22 mouse cellular contexts compared by ENCODE assay signal in genomic region chr14:12350271-12350916, GRCm38 (mm10). TPM values are rescaled to one million over a fixed set of nuclear protein-coding genes. Genes with fewer than 3 reads are reported as not detected.
DNase-seq lines count a peak whose midpoint lies in the region; ATAC-seq and TF ChIP-seq lines count a peak whose summit lies in the region.
"Had no signal": no experiment of that assay in that cellular context is flagged by ENCODE, and none has a peak within 500 bp of the region (broad histone marks: within the 10 kb centered on the region; RNA-seq: fewer than 3 reads in every experiment).

No protein-coding gene starts in this region.

- no peak overlapping the region for H3K27ac ChIP-seq in intestine, embryonic 14.5 days (ENCODE audit: low read depth)
- H3K27ac ChIP-seq in intestine, postnatal 0 days (ENCODE audit: low read depth, low read length) = no peak overlapping the region
- H3K27ac ChIP-seq in forebrain, postnatal 0 days (ENCODE audit: low read depth, low read length) = 0 out of 2 replicates have a peak overlapping the region, but pooled peaks have one; percentile 3
- H3K27ac ChIP-seq: hindbrain, postnatal 0 days had no signal

- H3K9me3 ChIP-seq in intestine, embryonic 14.5 days (ENCODE audit: control insufficient read depth, low read length) = no peaks in the 10 kb centered on the region
- H3K9me3 ChIP-seq in intestine, postnatal 0 days (ENCODE audit: control insufficient read depth) = no peaks in the 10 kb centered on the region
- no peaks in the 10 kb centered on the region for H3K9me3 ChIP-seq in forebrain, postnatal 0 days (ENCODE audit: low read length)
- H3K9me3 ChIP-seq: heart, embryonic 12.5 days had no signal

- no peak overlapping the region for H3K9ac ChIP-seq in intestine, embryonic 14.5 days (ENCODE audit: low read length)
- no peak overlapping the region for H3K9ac ChIP-seq in intestine, postnatal 0 days (ENCODE audit: low read depth, low read length)
- no peak overlapping the region for H3K9ac ChIP-seq in forebrain, postnatal 0 days
- H3K9ac ChIP-seq: heart, embryonic 12.5 days had no signal

- H3K4me1 ChIP-seq in intestine, embryonic 14.5 days (replicated peaks; ENCODE audit: control insufficient read depth, insufficient read depth, low read length) = no peaks in the 10 kb centered on the region; the same call in 1 of the 2 replicates
- H3K4me1 ChIP-seq in intestine, postnatal 0 days (replicated peaks; ENCODE audit: control insufficient read depth, insufficient read depth, low read length) = no peaks in the 10 kb centered on the region
- H3K4me1 ChIP-seq in forebrain, postnatal 0 days (ENCODE audit: insufficient read depth) = no peaks in the 10 kb centered on the region

- no peak for TF ChIP-seq CTCF in intestine, postnatal 0 days (IDR thresholded peaks at IDR 0.05; ENCODE audit: low read depth)
- no peak for TF ChIP-seq CTCF in brain, embryonic 14.5 days (IDR thresholded peaks at IDR 0.05; ENCODE audit: borderline replicate concordance, extremely low read depth, insufficient read depth, insufficient read length)
- TF ChIP-seq CTCF in forebrain, postnatal 0 days (IDR thresholded peaks at IDR 0.05; ENCODE audit: low read depth) = no peak

- H3K36me3 ChIP-seq in intestine, embryonic 14.5 days (ENCODE audit: control insufficient read depth, insufficient read depth, low read length) = no peaks in the 10 kb centered on the region
- no peaks in the 10 kb centered on the region for H3K36me3 ChIP-seq in intestine, postnatal 0 days (ENCODE audit: control insufficient read depth, insufficient read depth)
- H3K36me3 ChIP-seq in forebrain, postnatal 0 days (ENCODE audit: insufficient read depth) = no peaks in the 10 kb centered on the region
- H3K36me3 ChIP-seq: heart, embryonic 12.5 days had no signal

- TF ChIP-seq POLR2A in brain, embryonic 14.5 days (IDR thresholded peaks at IDR 0.05; ENCODE audit: borderline replicate concordance, extremely low read depth, insufficient read depth, insufficient read length, poor library complexity, severe bottlenecking) = no peak

- ATAC-seq in intestine, embryonic 14.5 days (replicated peaks; ENCODE audit: low FRiP score, low TSS enrichment, low read depth) = no peak
- ATAC-seq in intestine, postnatal 0 days = no peak
- ATAC-seq in forebrain, postnatal 0 days = no peak
- ATAC-seq: hindbrain, postnatal 0 days; lung, postnatal 0 days had no signal

- no peak overlapping the region for H3K4me3 ChIP-seq in intestine, embryonic 14.5 days (ENCODE audit: low read depth, low read length)
- no peak overlapping the region for H3K4me3 ChIP-seq in intestine, postnatal 0 days (ENCODE audit: low read depth, low read length)
- H3K4me3 ChIP-seq in forebrain, postnatal 0 days (ENCODE audit: low read depth, low read length) = no peak overlapping the region
- H3K4me3 ChIP-seq: heart, embryonic 12.5 days had no signal

- peak; percentile 56 for DNase-seq in intestine, embryonic 14.5 days (ENCODE audit: low spot score)
- peak; percentile 52 for DNase-seq in brain, embryonic 14.5 days (ENCODE audit: low read depth)
- peak; percentile 34 for DNase-seq in embryo, embryonic 11 days
- DNase-seq in forebrain, postnatal 0 days = peak; percentile 36
- no peak for DNase-seq in T-cell, adult 2 months (ENCODE audit: low spot score)
- no peak for DNase-seq in gastrocnemius, postnatal 25 days
- DNase-seq: adrenal gland, adult 2 months; cerebellum, adult 9-10 months; kidney, adult 18-20 months; kidney, postnatal 10 days; liver; thymus, postnatal 14 days had no signal

- no peak overlapping the region for H3K4me2 ChIP-seq in intestine, embryonic 14.5 days (ENCODE audit: low read length)
- H3K4me2 ChIP-seq in intestine, postnatal 0 days (replicated peaks; ENCODE audit: low read depth) = no peak overlapping the region
- no peak overlapping the region for H3K4me2 ChIP-seq in forebrain, postnatal 0 days (ENCODE audit: low read depth)
- H3K4me2 ChIP-seq: heart, embryonic 12.5 days had no signal

- peaks cover 84% of the 10 kb centered on the region for H3K27me3 ChIP-seq in intestine, embryonic 14.5 days (replicated peaks; ENCODE audit: control insufficient read depth, insufficient read depth, low read length)
- peaks cover 70% of the 10 kb centered on the region for H3K27me3 ChIP-seq in intestine, postnatal 0 days (replicated peaks; ENCODE audit: control insufficient read depth, insufficient read depth, low read length)
- peaks cover 45% of the 10 kb centered on the region for H3K27me3 ChIP-seq in forebrain, postnatal 0 days (ENCODE audit: insufficient read depth, low read length)

- 5% methylated on average over 16 of the region's 16 CpGs for WGBS in intestine, embryonic 14.5 days
- 7% methylated on average over 16 of the region's 16 CpGs for WGBS in intestine, postnatal 0 days
- WGBS in forebrain, postnatal 0 days = 40% methylated on average over 16 of the region's 16 CpGs

RNA-seq across cellular contexts. Expression of gene Fezf2, which starts 2.4 kb away (rescaled TPM):
- polyA plus RNA-seq in intestine, embryonic 14.5 days (2014; fragmentation: Nextera tagmentation; extraction: Ambion mirVana) = not detected in 2 replicates
- not detected in 2 replicates for polyA plus RNA-seq in intestine, postnatal 0 days (2015; fragmentation: Nextera tagmentation; extraction: Ambion mirVana)
- polyA plus RNA-seq in brain, embryonic 14.5 days (2012; rRNA removed) = 16.5 and 79.1 TPM in 2 replicates
- 26.8 and 27.5 TPM in 2 replicates for total RNA-seq in forebrain, postnatal 0 days (2014; rRNA removed)
- 40.7 and 42.2 TPM in 2 replicates for polyA plus RNA-seq in forebrain, postnatal 0 days (2015; fragmentation: Nextera tagmentation; extraction: Ambion mirVana)
- not detected for total RNA-seq in gastrocnemius, postnatal 25 days (2021)
- total RNA-seq: adrenal gland, adult 2 months; gastrocnemius, adult 18-20 months; granulocyte monocyte progenitor cell, adult 5-6 weeks; heart, postnatal 25 days had no signal
- polyA plus RNA-seq: adrenal gland, adult 2 months; C2C12; hindbrain, postnatal 0 days; liver, embryonic 16.5 days; lung, postnatal 0 days; neural tube, embryonic 14.5 days had no signal

Comparison
In these comparisons a context has a peak if more than half of its experiments do, and no peak if none do; other contexts are left out.
1. DNase-seq: peak in intestine, embryonic 14.5 days (single experiment), brain, embryonic 14.5 days (single experiment), embryo, embryonic 11 days (single experiment) and forebrain, postnatal 0 days (single experiment); none in T-cell, adult 2 months (single experiment) and gastrocnemius, postnatal 25 days (single experiment).
2. RNA of gene Fezf2, which starts 2.4 kb away (polyA plus RNA-seq): 40.7 to 42.2 TPM in forebrain, postnatal 0 days and 16.5 to 79.1 TPM in brain, embryonic 14.5 days; not detected in intestine, embryonic 14.5 days and not detected in intestine, postnatal 0 days; every median in the first group is over 10 times any median in the second.